Mouse (Mus musculus) small intestine, adult 2 months (tissue): ENCODE measurements around the gene Map3k10.

ENCODE experiments used
- CTCF ChIP-seq: fragments of 200-500 bp; IDR thresholded peaks from 2 replicates; pipeline ENCODE4 v1.5.1; 2012; ENCODE audit warnings: low read depth, mild to moderate bottlenecking, control low read depth, inconsistent platforms, low read length, moderate library complexity, mixed read lengths; ENCODE audit not compliant: insufficient replicate concordance, insufficient read length; ENCODE audit errors: extremely low read depth
- POLR2A ChIP-seq: fragments of 200-500 bp; IDR thresholded peaks from 2 replicates; pipeline ENCODE4 v1.6.1; 2012; ENCODE audit warnings: low read depth, mild to moderate bottlenecking, control low read depth, inconsistent platforms, low read length, moderate library complexity

GRCm38 (mm10) chr7:27607580-27607979 is 66.8 kb downstream of the Map3k10 start:
- TF ChIP-seq CTCF (no peak), POLR2A (no peak)
